Mouse (Mus musculus) hindbrain, postnatal 0 days (tissue): ENCODE measurements around the gene Katnbl1. TPM values are rescaled to one million over a fixed set of nuclear protein-coding genes. Genes with fewer than 3 reads are reported as not detected.

Experiments
- ATAC-seq: fragments of 200-750 bp; cut with Nextera tagmentation; 2 replicates; pipeline ENCODE4 v1.8.0; 2017; ENCODE audit warnings: mild to moderate bottlenecking, moderate TSS enrichment, moderate library complexity
- DNase-seq: peaks from one replicate; pipeline ENCODE4 v3.0.0-alpha.2; 2015; ENCODE audit warnings: low spot score
- H3K27ac ChIP-seq: fragments of 300-500 bp; sonication (generic); 2 replicates; pipeline ENCODE4 v1.5.1; 2014; ENCODE audit warnings: mild to moderate bottlenecking
- H3K27me3 ChIP-seq: fragments of 300-500 bp; sonication (generic); 2 replicates; pipeline ENCODE4 v1.6.1; 2014; ENCODE audit warnings: low read length, mixed read lengths; ENCODE audit not compliant: insufficient read depth
- H3K36me3 ChIP-seq: fragments of 300-500 bp; sonication (generic); 2 replicates; pipeline ENCODE4 v1.6.1; 2014; ENCODE audit warnings: low read length, mixed read lengths; ENCODE audit not compliant: insufficient read depth
- H3K4me1 ChIP-seq: fragments of 300-500 bp; sonication (generic); 2 replicates; pipeline ENCODE4 v1.6.1; 2014; ENCODE audit warnings: antibody characterized with exemption, low read length, mixed read lengths; ENCODE audit not compliant: insufficient read depth
- H3K4me2 ChIP-seq: fragments of 300-500 bp; sonication (generic); 2 replicates; pipeline ENCODE4 v1.6.1; 2014; ENCODE audit warnings: low read depth, mild to moderate bottlenecking, low read length, moderate library complexity, mixed read lengths
- H3K4me3 ChIP-seq: fragments of 300-500 bp; sonication (generic); 2 replicates; pipeline ENCODE4 v1.5.1; 2014; ENCODE audit warnings: low read length
- H3K9ac ChIP-seq: fragments of 300-500 bp; sonication (generic); replicated peaks from 2 replicates; pipeline ENCODE4 v1.6.1; 2014; ENCODE audit warnings: mild to moderate bottlenecking, low read length, moderate library complexity, mixed read lengths
- H3K9me3 ChIP-seq: fragments of 300-500 bp; sonication (generic); 2 replicates; pipeline ENCODE4 v1.6.1; 2016; ENCODE audit warnings: low read length, mixed read lengths
- CTCF ChIP-seq: IDR thresholded peaks from 2 replicates; pipeline ENCODE4 v1.5.1; 2016; ENCODE audit warnings: antibody characterized with exemption, control low read depth, low read depth
- WGBS: fragments of 180-500 bp; shearing (Covaris S2); extraction: QIAGEN DNeasy Blood & Tissue Kit; methylation state at CpG from one replicate; pipeline ENCODE4 v1.1.7; 2014; 5-methylcytosine and 5-hydroxymethylcytosine counted together
- polyA plus RNA-seq: library from polyadenylated mRNA; unstranded; fragments of >200 nt; fragmentation: Nextera tagmentation; extraction: Ambion mirVana; gene quantifications from 2 replicates; pipeline ENCODE4 v1.2.1, GENCODE M21; 2015
- total RNA-seq: library from RNA; depleted of rRNA; stranded (reverse); fragments of >200 nt; gene quantifications from 2 replicates; pipeline ENCODE4 v1.2.3, GENCODE M21; 2014

Gene Katnbl1
- total and polyA plus RNA-seq, 2 experiments from 2014 or later: 11.4 to 21.4 TPM

- H3K9me3 ChIP-seq: no peaks in the 10 kb centered on the region
- no peak overlapping the region for H3K27ac ChIP-seq
- ATAC-seq (no peak), DNase-seq (no peak)
- H3K36me3 ChIP-seq: peaks cover 40% of the 10 kb centered on the region
- no peaks in the 10 kb centered on the region for H3K27me3 ChIP-seq
- no peak overlapping the region for H3K4me2 ChIP-seq
- no peaks in the 10 kb centered on the region for H3K4me1 ChIP-seq
- H3K4me3 ChIP-seq: no peak overlapping the region
- TF ChIP-seq CTCF: no peak
- WGBS: 87% methylated on average over 7 of the region's 7 CpGs
- no peak overlapping the region for H3K9ac ChIP-seq
Measured at GRCm38 (mm10) chr2:112353685-112354455, 25.1 kb upstream of the Katnbl1 start.

GRCm38 (mm10) chr2:112359611-112360010, 19.4 kb upstream of the Katnbl1 start:
- Histone ChIP-seq H3K36me3 (peaks cover 59% of the 10 kb centered on the region), H3K27ac (no peak overlapping the region), H3K4me1 (no peaks in the 10 kb centered on the region), H3K4me2 (no peak overlapping the region), H3K27me3 (no peaks in the 10 kb centered on the region), H3K9ac (no peak overlapping the region), H3K4me3 (no peak overlapping the region), H3K9me3 (no peaks in the 10 kb centered on the region)
- ATAC-seq: no peak
- 72% methylated on average over 2 of the region's 2 CpGs for WGBS
- no peak for TF ChIP-seq CTCF
- DNase-seq: no peak

GRCm38 (mm10) chr2:112360012-112360780, 18.8 kb upstream of the Katnbl1 start:
- H3K4me2 ChIP-seq: no peak overlapping the region
- WGBS: 91% methylated on average over 12 of the region's 12 CpGs
- no peaks in the 10 kb centered on the region for H3K4me1 ChIP-seq
- peaks cover 54% of the 10 kb centered on the region for H3K36me3 ChIP-seq
- H3K9ac ChIP-seq: no peak overlapping the region
- H3K4me3 ChIP-seq: no peak overlapping the region
- no peaks in the 10 kb centered on the region for H3K27me3 ChIP-seq
- DNase-seq: no peak
- no peak for ATAC-seq
- no peak overlapping the region for H3K27ac ChIP-seq
- TF ChIP-seq CTCF: no peak
- H3K9me3 ChIP-seq: no peaks in the 10 kb centered on the region

- no peaks in the 10 kb centered on the region for H3K4me1 ChIP-seq
- peaks cover 54% of the 10 kb centered on the region for H3K36me3 ChIP-seq
- DNase-seq: no peak
- no peak for ATAC-seq
- no peaks in the 10 kb centered on the region for H3K9me3 ChIP-seq
- no peak overlapping the region for H3K4me2 ChIP-seq
- no peak overlapping the region for H3K9ac ChIP-seq
- no peak for TF ChIP-seq CTCF
- no peak overlapping the region for H3K4me3 ChIP-seq
- no peaks in the 10 kb centered on the region for H3K27me3 ChIP-seq
- WGBS: 89% methylated on average over 2 of the region's 2 CpGs
- no peak overlapping the region for H3K27ac ChIP-seq
Measured at GRCm38 (mm10) chr2:112360781-112361169, 18.2 kb upstream of the Katnbl1 start.

- no peak for TF ChIP-seq CTCF
- whole genome bisulfite sequencing: 20% methylated on average over 15 of the region's 15 CpGs
- H3K4me3 ChIP-seq: peak overlapping the region; percentile 70
- H3K4me1 ChIP-seq: peaks cover 8% of the 10 kb centered on the region; the same call in 1 of the 2 replicates
- peak overlapping the region; percentile 89 for H3K27ac ChIP-seq
- peak overlapping the region; percentile 88 for H3K4me2 ChIP-seq
- no peak for DNase-seq
- peaks cover 16% of the 10 kb centered on the region for H3K36me3 ChIP-seq
- peak overlapping the region; percentile 72 for H3K9ac ChIP-seq
- peak; percentile 43 for ATAC-seq
- H3K9me3 ChIP-seq: no peaks in the 10 kb centered on the region
- no peaks in the 10 kb centered on the region for H3K27me3 ChIP-seq
Measured at GRCm38 (mm10) chr2:112367222-112367621, 11.8 kb upstream of the Katnbl1 start.

DNA sequence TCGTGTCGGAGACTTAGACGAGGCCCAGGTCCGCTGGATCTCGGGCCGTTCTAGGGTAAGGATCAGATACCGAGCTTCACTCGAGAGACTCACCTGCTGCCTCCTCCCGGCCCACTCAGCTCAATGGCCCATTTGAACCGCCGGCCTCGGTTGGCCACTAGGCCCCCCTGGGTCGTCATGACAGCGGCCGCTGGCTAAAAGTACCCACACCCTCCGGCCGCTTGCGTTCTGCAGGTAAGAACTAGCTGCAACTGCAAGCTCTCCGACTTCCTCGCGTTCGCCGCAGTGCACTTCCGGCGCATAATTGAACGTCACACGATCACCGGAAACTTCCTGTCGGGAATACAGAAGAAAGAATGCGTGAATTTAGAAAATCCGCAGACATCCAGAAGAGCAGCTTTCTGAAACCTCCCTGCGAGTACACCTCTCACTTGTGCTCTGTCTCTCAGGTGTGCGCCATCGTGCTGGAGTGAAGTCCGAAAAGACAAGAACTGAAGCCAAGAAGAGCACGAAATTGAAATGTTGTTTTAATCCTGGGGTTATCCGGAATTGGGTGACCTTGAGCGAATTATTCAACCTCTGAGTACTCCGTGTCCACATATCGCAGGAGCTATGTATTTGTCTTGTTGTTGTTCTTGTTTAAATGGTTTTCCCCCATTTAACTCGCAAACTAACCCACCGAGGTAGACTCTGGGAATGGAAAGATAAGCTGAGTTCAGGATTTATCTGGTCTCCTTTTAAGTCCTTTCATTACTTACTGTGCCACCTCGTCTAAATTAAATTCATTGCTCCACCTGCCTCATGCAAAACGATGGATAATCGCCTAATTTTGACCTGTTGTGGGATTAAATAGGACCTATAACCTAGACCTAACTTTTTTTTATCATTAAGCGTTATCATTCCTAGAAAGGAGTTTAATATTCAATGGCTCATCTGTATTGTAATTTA, 11.0 kb upstream of the Katnbl1 start, which contains the start of gene Emc4:
TSS of gene Emc4 (minus strand) at position 302 of the 948 bp plus-strand sequence.
- Histone ChIP-seq H3K27ac (peak within 1 kb of the TSS; percentile 89), H3K4me2 (peak within 1 kb of the TSS; percentile 88), H3K36me3 (peaks cover 11% of the 10 kb centered on the region), H3K4me3 (peak within 1 kb of the TSS; percentile 70), H3K4me1 (peaks cover 8% of the 10 kb centered on the region; the same call in 1 of the 2 replicates), H3K27me3 (no peaks in the 10 kb centered on the region), H3K9ac (peak within 1 kb of the TSS; percentile 72), H3K9me3 (no peaks in the 10 kb centered on the region)
- DNase-seq (peak; percentile 97), ATAC-seq (peak; percentile 93)
- TF ChIP-seq CTCF: peak; percentile 21
- WGBS: 2% methylated on average over 46 of the region's 46 CpGs
